Mouse (Mus musculus): ENCODE measurements around the gene Fam209. TPM values are rescaled to one million over a fixed set of nuclear protein-coding genes. Genes with fewer than 3 reads are reported as not detected.

Fam209 gene
- total and polyA plus RNA-seq, 2 experiments from 2014 or later, result 0.23 to 2.3 TPM

- no peaks in the 10 kb centered on the region for H3K9me3 ChIP-seq (ENCODE audit: low read length)
- H3K36me3 ChIP-seq (ENCODE audit: insufficient read depth), result peaks cover 41% of the 10 kb centered on the region
- no peaks in the 10 kb centered on the region for H3K27me3 ChIP-seq (ENCODE audit: insufficient read depth, low read length)
- H3K27ac ChIP-seq (ENCODE audit: low read depth, low read length), result no peak overlapping the region
- DNase-seq (no peak), ATAC-seq (no peak)
- H3K4me2 ChIP-seq (ENCODE audit: low read depth), result no peak overlapping the region
- H3K4me3 ChIP-seq (ENCODE audit: low read depth, low read length), result no peak overlapping the region
- no peak overlapping the region for H3K9ac ChIP-seq
- no peaks in the 10 kb centered on the region for H3K4me1 ChIP-seq (ENCODE audit: insufficient read depth)
- TF ChIP-seq CTCF (IDR thresholded peaks at IDR 0.05; ENCODE audit: low read depth), result no peak
- 91% methylated on average over 2 of the region's 2 CpGs for WGBS
These were observed 11.7 kb upstream of the Fam209 start for GRCm38 (mm10) chr2:172460647-172461046.

DNA sequence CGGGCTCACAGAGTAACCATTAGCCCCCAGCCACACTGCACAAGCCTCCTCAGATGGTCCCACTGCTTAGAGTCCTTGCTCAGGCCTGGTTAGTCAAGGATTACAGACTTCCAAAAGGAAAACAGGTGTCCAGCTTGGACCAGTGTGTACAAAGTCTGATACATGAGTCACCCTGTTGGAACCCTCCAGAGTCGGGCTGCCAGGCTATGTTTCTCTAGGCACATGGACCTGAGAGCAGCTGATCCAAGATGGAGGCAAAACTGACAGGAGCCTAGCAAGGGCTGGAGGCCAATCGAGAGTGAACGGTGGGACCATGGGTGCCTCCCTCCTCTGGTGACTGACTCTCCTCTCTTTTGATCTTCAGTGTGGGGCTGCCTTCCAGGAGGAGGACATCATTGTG is 9.5 kb upstream of the Fam209 start:
- ATAC-seq (no peak), DNase-seq (no peak)
- Histone ChIP-seq H3K9me3 (ENCODE audit: low read length) (no peaks in the 10 kb centered on the region), H3K4me1 (ENCODE audit: insufficient read depth) (no peaks in the 10 kb centered on the region), H3K36me3 (ENCODE audit: insufficient read depth) (peaks cover 55% of the 10 kb centered on the region), H3K4me2 (ENCODE audit: low read depth) (no peak overlapping the region), H3K9ac (no peak overlapping the region), H3K27ac (ENCODE audit: low read depth, low read length) (no peak overlapping the region), H3K27me3 (ENCODE audit: insufficient read depth, low read length) (no peaks in the 10 kb centered on the region), H3K4me3 (ENCODE audit: low read depth, low read length) (no peak overlapping the region)
- TF ChIP-seq CTCF (IDR thresholded peaks at IDR 0.05; ENCODE audit: low read depth), result no peak
- WGBS, result 91% methylated on average over 4 of the region's 4 CpGs

DNA sequence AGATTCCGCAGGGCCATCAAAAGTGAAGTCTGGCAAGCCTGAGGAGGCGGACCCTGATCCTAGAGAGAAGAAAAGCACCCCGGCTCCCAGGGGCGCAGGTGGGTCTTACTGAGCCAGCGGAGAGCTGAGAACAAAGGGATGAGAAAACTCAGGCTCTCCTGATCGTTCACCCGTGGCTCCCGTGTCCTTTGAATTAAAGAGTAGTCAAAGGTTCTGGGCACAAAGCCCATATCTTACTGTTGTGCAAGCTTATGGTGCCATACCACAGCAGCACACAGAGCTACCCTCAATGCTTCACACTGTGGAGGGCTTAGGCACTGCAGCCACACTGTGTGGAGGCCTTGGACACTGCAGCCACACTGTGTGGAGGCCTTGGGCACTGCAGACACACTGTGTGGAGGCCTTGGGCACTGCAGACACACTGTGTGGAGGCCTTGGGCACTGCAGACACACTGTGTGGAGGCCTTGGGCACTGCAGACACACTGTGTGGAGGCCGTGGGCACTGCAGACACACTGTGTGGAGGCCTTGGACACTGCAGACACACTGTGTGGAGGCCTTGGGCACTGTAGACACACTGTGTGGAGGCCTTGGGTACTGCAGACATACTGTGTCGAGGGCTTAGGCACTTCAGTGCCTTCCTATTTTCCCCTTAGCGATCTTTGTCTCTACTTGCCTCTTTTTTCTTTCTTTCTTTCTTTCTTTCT is 5.7 kb upstream of the Fam209 start:
- 0 out of 2 replicates have a peak overlapping the region, but pooled peaks have one; percentile 2 for H3K9ac ChIP-seq
- peaks cover 72% of the 10 kb centered on the region for H3K36me3 ChIP-seq (ENCODE audit: insufficient read depth)
- H3K27ac ChIP-seq (ENCODE audit: low read depth, low read length), result no peak overlapping the region
- 68% methylated on average over 11 of the region's 11 CpGs for WGBS
- no peak overlapping the region for H3K4me2 ChIP-seq (ENCODE audit: low read depth)
- no peaks in the 10 kb centered on the region for H3K27me3 ChIP-seq (ENCODE audit: insufficient read depth, low read length)
- ATAC-seq (no peak), DNase-seq (no peak)
- peak; percentile 17; the same call in 1 of the 2 replicates for TF ChIP-seq CTCF (IDR thresholded peaks at IDR 0.05; ENCODE audit: low read depth)
- no peak overlapping the region for H3K4me3 ChIP-seq (ENCODE audit: low read depth, low read length)
- no peaks in the 10 kb centered on the region for H3K4me1 ChIP-seq (ENCODE audit: insufficient read depth)
- no peaks in the 10 kb centered on the region for H3K9me3 ChIP-seq (ENCODE audit: low read length)

DNA sequence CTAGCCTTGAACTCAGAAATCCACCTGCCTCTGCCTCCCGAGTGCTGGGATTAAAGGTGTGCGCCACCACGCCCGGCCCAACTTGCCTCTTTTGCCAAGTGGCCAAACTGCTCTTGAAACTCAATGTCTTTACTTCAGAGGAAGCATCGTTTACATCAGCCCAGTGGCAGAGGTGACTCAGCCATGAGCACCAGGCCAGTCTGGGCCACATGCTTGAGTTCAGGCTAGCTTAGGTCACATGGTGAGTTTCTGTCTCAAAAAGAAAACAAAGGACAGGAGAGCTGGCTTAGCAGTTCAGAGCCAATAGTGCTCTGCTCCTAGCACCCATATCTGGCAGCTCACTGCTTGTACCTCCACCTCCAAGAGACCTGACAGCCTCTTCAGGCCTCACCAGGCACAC is 5.1 kb upstream of the Fam209 start:
- H3K9me3 ChIP-seq (ENCODE audit: low read length), result no peaks in the 10 kb centered on the region
- no peak overlapping the region for H3K27ac ChIP-seq (ENCODE audit: low read depth, low read length)
- H3K4me2 ChIP-seq (ENCODE audit: low read depth), result no peak overlapping the region
- WGBS, result 94% methylated on average over 5 of the region's 5 CpGs
- H3K36me3 ChIP-seq (ENCODE audit: insufficient read depth), result peaks cover 72% of the 10 kb centered on the region
- no peak for DNase-seq
- H3K4me1 ChIP-seq (ENCODE audit: insufficient read depth), result no peaks in the 10 kb centered on the region
- TF ChIP-seq CTCF (IDR thresholded peaks at IDR 0.05; ENCODE audit: low read depth), result no peak
- no peak for ATAC-seq
- H3K4me3 ChIP-seq (ENCODE audit: low read depth, low read length), result no peak overlapping the region
- no peak overlapping the region for H3K9ac ChIP-seq
- no peaks in the 10 kb centered on the region for H3K27me3 ChIP-seq (ENCODE audit: insufficient read depth, low read length)

DNA sequence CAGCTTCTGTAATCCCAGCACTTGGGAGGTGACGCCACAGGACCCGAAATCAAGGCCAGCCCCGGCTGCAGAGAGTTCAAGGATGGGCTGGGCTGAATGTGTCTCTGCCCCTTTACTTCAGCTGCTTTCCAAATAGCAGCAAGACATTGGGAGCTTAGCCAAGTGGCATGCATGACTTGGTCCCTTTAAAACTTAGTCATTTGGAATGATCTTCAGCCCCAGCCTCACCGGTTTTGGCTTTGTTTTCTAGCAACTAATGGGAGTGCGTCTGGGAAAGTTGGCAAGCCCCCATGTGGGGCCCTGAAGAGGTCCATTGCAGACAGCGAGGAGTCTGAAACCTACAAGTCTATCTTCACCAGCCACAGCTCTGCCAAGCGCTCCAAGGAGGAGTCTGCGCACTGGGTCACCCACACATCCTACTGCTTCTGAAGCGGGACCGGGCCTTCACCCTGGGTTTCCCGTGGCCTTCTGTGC is 3.9 kb upstream of the Fam209 start:
- H3K9me3 ChIP-seq (ENCODE audit: low read length), result no peaks in the 10 kb centered on the region
- peak; percentile 52 for ATAC-seq
- no peak for TF ChIP-seq CTCF (IDR thresholded peaks at IDR 0.05; ENCODE audit: low read depth)
- H3K27ac ChIP-seq (ENCODE audit: low read depth, low read length), result no peak overlapping the region
- H3K36me3 ChIP-seq (ENCODE audit: insufficient read depth), result peaks cover 67% of the 10 kb centered on the region
- H3K27me3 ChIP-seq (ENCODE audit: insufficient read depth, low read length), result no peaks in the 10 kb centered on the region
- peak; percentile 68 for DNase-seq
- WGBS, result 38% methylated on average over 11 of the region's 11 CpGs
- H3K4me2 ChIP-seq (ENCODE audit: low read depth), result no peak overlapping the region
- H3K4me3 ChIP-seq (ENCODE audit: low read depth, low read length), result no peak overlapping the region
- no peak overlapping the region for H3K9ac ChIP-seq
- H3K4me1 ChIP-seq (ENCODE audit: insufficient read depth), result no peaks in the 10 kb centered on the region

GRCm38 (mm10) chr2:172473591-172473990 is 1.3 kb downstream of the Fam209 start:
- no peaks in the 10 kb centered on the region for H3K4me1 ChIP-seq (ENCODE audit: insufficient read depth)
- no peak for ATAC-seq
- no peak for TF ChIP-seq CTCF (IDR thresholded peaks at IDR 0.05; ENCODE audit: low read depth)
- no peak overlapping the region for H3K9ac ChIP-seq
- H3K4me3 ChIP-seq (ENCODE audit: low read depth, low read length), result no peak overlapping the region
- no peak overlapping the region for H3K27ac ChIP-seq (ENCODE audit: low read depth, low read length)
- no peak for DNase-seq
- no peaks in the 10 kb centered on the region for H3K27me3 ChIP-seq (ENCODE audit: insufficient read depth, low read length)
- 40% methylated on average over 8 of the region's 8 CpGs for WGBS
- H3K9me3 ChIP-seq (ENCODE audit: low read length), result no peaks in the 10 kb centered on the region
- H3K4me2 ChIP-seq (ENCODE audit: low read depth), result no peak overlapping the region
- H3K36me3 ChIP-seq (ENCODE audit: insufficient read depth), result peaks cover 14% of the 10 kb centered on the region

GRCm38 (mm10) chr2:172474970-172475369 is 2.6 kb downstream of the Fam209 start:
- Histone ChIP-seq H3K9me3 (ENCODE audit: low read length) (no peaks in the 10 kb centered on the region), H3K4me2 (ENCODE audit: low read depth) (no peak overlapping the region), H3K9ac (no peak overlapping the region), H3K4me1 (ENCODE audit: insufficient read depth) (no peaks in the 10 kb centered on the region), H3K27me3 (ENCODE audit: insufficient read depth, low read length) (no peaks in the 10 kb centered on the region), H3K4me3 (ENCODE audit: low read depth, low read length) (no peak overlapping the region), H3K36me3 (ENCODE audit: insufficient read depth) (0 out of 2 replicates have a peak, but pooled peaks cover under 1% of the 10 kb centered on the region), H3K27ac (ENCODE audit: low read depth, low read length) (no peak overlapping the region)
- 31% methylated on average over 6 of the region's 6 CpGs for WGBS
- no peak for DNase-seq
- no peak for ATAC-seq
- TF ChIP-seq CTCF (IDR thresholded peaks at IDR 0.05; ENCODE audit: low read depth), result peak; percentile 52; the same call in 1 of the 2 replicates

All from forebrain, postnatal 0 days (tissue).